Mouse (Mus musculus) olfactory bulb, adult 2 months (tissue): ENCODE results near the gene Polr3b.

Source experiments
- CTCF ChIP-seq: fragments of 200-500 bp; IDR thresholded peaks from 2 replicates; pipeline ENCODE4 v1.5.1; 2012; ENCODE audit warnings: low read depth, mild to moderate bottlenecking, low read length, moderate library complexity; ENCODE audit not compliant: insufficient read depth
- POLR2A ChIP-seq: fragments of 200-500 bp; IDR thresholded peaks from 2 replicates; pipeline ENCODE4 v1.6.1; 2012; ENCODE audit warnings: mild to moderate bottlenecking, low read depth, low read length, moderate library complexity; ENCODE audit not compliant: insufficient read depth

- TF ChIP-seq CTCF (no peak), POLR2A (no peak)
These were observed 40.0 kb downstream of the Polr3b start for GRCm38 (mm10) chr10:84662138-84662537.
